Mouse (Mus musculus) macrophage (primary cell): ENCODE results near the gene Bcl2l13. TPM values are rescaled to one million over a fixed set of nuclear protein-coding genes. Genes with fewer than 3 reads are reported as not detected.
A peak's percentile ranks its signal among the peaks of the same experiment; 100 is the strongest.
"Not testable (repeated sequence)": the region's sequence is repeated elsewhere in the genome, so short reads cannot be mapped to it uniquely, and the experiment has no call there.

Experiments used
- H3K27ac ChIP-seq: fragments of 350-480 bp; formaldehyde crosslinking; 2 replicates; pipeline ENCODE4 v1.9.0; 2021
- H3K36me3 ChIP-seq: fragments of 350-480 bp; formaldehyde crosslinking; 2 replicates; pipeline ENCODE4 v1.9.0; 2021; ENCODE audit errors: inconsistent target
- H3K4me3 ChIP-seq: fragments of 350-480 bp; formaldehyde crosslinking; 2 replicates; pipeline ENCODE4 v1.9.0; 2021; ENCODE audit errors: inconsistent target
- H3K79me2 ChIP-seq: fragments of 350-480 bp; formaldehyde crosslinking; 2 replicates; pipeline ENCODE4 v1.9.0; 2021; ENCODE audit errors: inconsistent target
- WGBS: methylation state at CpG from one replicate; pipeline ENCODE4 v1.1.7; 2026; ENCODE audit warnings: inconsistent platforms; ENCODE audit not compliant: missing documents; 5-methylcytosine and 5-hydroxymethylcytosine counted together
- polyA plus RNA-seq: library from polyadenylated mRNA; stranded (reverse); fragments of 250-400 nt; gene quantifications from 3 replicates; pipeline ENCODE4 v1.2.4, GENCODE M21; 2018; ENCODE audit warnings: inconsistent platforms
- total RNA-seq, 78 experiments: library from RNA; depleted of rRNA; stranded (reverse); fragments of 250-400 nt; gene quantifications; 1 replicate in 9 of 78; 2 replicates in 24 of 78; 3 replicates in 43 of 78; 4 replicates in 2 of 78; pipeline ENCODE4 v1.2.4; 2018; ENCODE audit warnings: inconsistent platforms in 56 of 78

Bcl2l13 gene
- 10 to 100 TPM in 24 of 26 experiments, 1 to 10 TPM in 2; 4.4 to 24.1 (median 15.4) TPM for total RNA-seq (2018; cell fraction: chromatin; rRNA removed)
- total RNA-seq (2018; cell fraction: cytosol; rRNA removed) = 10 to 100 TPM; 17.5 to 30.8 (median 23.0) TPM
- total RNA-seq (2018; cell fraction: nucleus; rRNA removed) = 10 to 100 TPM in 24 of 26 experiments, 1 to 10 TPM in 2; 7.4 to 24.5 (median 15.1) TPM
- polyA plus RNA-seq = 12.7 to 31.2 TPM (median 22.5 TPM) in 3 replicates

GRCm38 (mm10) chr6:120835474-120836374, at the start of gene Bcl2l13:
Gene Bcl2l13, plus strand, starts transcription at chr6:120836212.
- 3% methylated on average over 40 of the region's 40 CpGs for WGBS
- H3K27ac ChIP-seq = peak within 1 kb of the TSS; percentile 61

GRCm38 (mm10) chr6:120788068-120788607, 47.9 kb upstream of the Bcl2l13 start:
- WGBS = 30% methylated on average over 5 of the region's 5 CpGs
- H3K27ac ChIP-seq = peak overlapping the region; percentile 70
- no peaks in the 10 kb centered on the region for H3K79me2 ChIP-seq
- H3K4me3 ChIP-seq = no peak overlapping the region
- peaks cover 12% of the 10 kb centered on the region for H3K36me3 ChIP-seq

More at GRCm38 (mm10) chr6:120835474-120836374, at the start of gene Bcl2l13:
- peak within 1 kb of the TSS; percentile 68 for H3K4me3 ChIP-seq
- H3K79me2 ChIP-seq = peaks cover 46% of the 10 kb centered on the region
- no peaks in the 10 kb centered on the region for H3K36me3 ChIP-seq

DNA sequence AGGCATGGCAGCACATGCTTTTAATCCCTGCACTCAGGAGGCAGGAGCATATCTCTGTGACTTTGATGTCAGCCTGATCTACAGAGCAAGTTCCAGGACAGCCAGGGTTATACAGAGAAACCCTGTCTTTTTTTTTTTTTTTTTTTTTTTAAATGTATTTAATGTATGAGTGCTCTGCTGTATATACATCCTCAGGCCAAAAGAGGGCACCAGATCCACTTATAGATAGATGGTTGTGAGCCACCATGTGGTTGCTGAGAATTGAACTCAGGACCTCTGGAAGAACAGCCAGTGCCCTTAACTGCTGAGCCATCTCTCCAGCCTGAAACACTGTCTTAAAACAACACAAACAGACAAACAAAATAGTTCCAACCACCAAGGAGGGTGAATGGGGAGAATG, 47.1 kb upstream of the Bcl2l13 start:
- Histone ChIP-seq H3K4me3 (no peak overlapping the region), H3K79me2 (no peaks in the 10 kb centered on the region), H3K27ac (peak overlapping the region; percentile 70), H3K36me3 (peaks cover 18% of the 10 kb centered on the region)

DNA sequence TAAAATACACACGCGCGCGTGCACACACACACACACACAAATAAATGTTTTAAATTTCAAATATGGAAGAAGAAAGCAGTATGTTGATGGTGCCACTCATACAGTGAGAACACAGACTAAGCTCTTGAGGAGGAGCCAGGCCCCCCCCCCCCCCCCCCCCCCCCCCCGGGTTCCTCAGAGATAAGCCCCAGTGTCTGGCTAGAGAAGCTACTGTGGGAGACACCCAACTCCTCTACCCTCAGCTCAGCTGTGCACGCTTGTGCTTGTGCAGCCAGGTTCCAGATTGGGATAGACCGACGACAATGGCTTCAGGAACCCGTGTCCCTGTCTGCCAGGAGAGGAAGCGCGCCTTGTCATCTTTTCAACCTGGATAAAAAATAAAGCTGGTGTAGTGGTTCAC, 45.9 kb upstream of the Bcl2l13 start:
- H3K36me3 ChIP-seq = peaks cover 31% of the 10 kb centered on the region

GRCm38 (mm10) chr6:120790717-120791116, 45.3 kb upstream of the Bcl2l13 start:
- 88% methylated on average over 5 of the region's 5 CpGs for WGBS
- no peaks in the 10 kb centered on the region; the same call in 1 of the 2 replicates for H3K79me2 ChIP-seq
- no peak overlapping the region for H3K4me3 ChIP-seq
- H3K36me3 ChIP-seq = peaks cover 32% of the 10 kb centered on the region
- no peak overlapping the region for H3K27ac ChIP-seq

More for the DNA sequence above, 45.9 kb upstream of the Bcl2l13 start:
- H3K79me2 ChIP-seq = no peaks in the 10 kb centered on the region; the same call in 1 of the 2 replicates
- H3K4me3 ChIP-seq = no peak overlapping the region
- WGBS = 91% methylated on average over 10 of the region's 11 CpGs
- no peak overlapping the region for H3K27ac ChIP-seq

DNA sequence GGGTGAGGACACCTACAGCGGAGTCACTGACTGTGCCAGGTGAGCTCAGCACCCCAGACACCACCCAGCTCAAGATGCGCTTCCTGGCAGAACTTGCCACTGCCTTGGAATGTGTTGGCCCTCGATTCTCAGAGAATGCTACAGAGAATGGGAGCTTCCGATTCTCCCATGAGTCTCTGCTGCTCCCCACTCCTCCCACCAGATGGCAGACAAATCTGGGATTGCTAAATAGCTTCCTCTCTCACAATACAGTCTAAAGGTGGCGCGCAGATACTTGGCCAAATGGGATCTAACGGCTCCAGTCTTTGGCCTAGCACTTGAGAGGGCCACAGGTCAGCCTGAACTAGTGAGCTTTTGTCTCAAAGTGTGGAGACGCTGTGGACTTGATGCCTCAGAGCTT, 43.1 kb upstream of the Bcl2l13 start:
- H3K36me3 ChIP-seq = peaks cover 51% of the 10 kb centered on the region
- peaks cover 2% of the 10 kb centered on the region; the same call in 1 of the 2 replicates for H3K79me2 ChIP-seq
- H3K27ac ChIP-seq = no peak overlapping the region
- WGBS = 90% methylated on average over 8 of the region's 8 CpGs
- no peak overlapping the region for H3K4me3 ChIP-seq

DNA sequence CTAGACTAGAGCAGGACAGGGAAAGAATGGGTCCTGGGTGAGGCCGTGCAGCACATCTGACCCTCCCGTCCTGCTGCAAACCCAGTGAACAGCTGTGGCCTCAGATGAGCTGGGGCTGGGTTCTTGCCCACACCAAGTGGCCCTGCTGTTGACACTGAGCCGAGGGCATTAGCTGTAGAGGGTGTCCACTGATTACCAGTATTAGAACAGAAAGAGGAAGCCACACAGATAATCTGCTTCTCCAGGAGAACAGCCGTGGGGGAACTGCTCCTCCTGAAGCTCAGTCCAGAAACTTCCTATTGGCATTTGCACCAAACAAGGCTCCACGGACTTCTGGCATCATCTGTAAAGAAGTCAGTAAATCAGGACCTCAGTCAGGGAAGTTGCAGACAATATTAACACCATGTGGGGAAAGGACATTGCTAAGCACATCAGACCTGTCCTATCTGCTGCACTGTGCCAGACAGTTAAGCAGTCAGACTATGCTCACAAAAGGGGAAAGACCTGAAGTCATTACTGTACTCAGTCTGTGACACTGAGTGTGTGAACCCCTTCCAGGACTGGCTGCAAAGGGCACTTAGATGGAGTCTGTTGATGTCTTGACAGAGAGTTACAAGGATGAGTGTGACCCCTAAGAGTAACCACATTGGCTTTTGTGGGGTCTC, 40.5 kb upstream of the Bcl2l13 start:
- H3K36me3 ChIP-seq = peaks cover 76% of the 10 kb centered on the region

DNA sequence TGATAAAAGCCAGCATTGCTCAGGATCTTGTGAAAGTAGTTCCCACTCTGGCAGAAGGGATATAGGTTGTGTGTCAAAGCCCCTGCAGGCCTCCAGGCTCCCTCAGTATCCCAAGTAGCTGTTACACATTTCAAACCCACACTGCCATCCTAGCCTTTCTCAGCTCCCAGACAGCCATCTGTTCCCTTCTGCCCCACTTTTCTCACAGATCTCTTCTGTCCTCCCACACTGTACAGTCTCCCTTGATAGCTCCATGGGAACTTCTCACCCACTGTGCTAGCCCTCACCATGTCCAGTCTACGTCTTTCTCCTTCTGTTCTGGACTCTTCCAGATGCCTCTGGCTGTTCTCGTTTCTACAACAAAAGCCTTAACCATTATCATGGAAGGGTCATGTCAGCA, 39.9 kb upstream of the Bcl2l13 start:
- Histone ChIP-seq H3K79me2 (peaks cover 34% of the 10 kb centered on the region; the same call in 1 of the 2 replicates), H3K36me3 (peaks cover 81% of the 10 kb centered on the region), H3K27ac (peak overlapping the region; percentile 44; the same call in 1 of the 2 replicates), H3K4me3 (no peak overlapping the region)
- WGBS = 93% methylated on average over 2 of the region's 2 CpGs

More for the DNA sequence above, 40.5 kb upstream of the Bcl2l13 start:
- no peak overlapping the region for H3K4me3 ChIP-seq
- 56% methylated on average over 4 of the region's 5 CpGs for WGBS
- peaks cover 28% of the 10 kb centered on the region; the same call in 1 of the 2 replicates for H3K79me2 ChIP-seq
- H3K27ac ChIP-seq = peak overlapping the region; percentile 44

DNA sequence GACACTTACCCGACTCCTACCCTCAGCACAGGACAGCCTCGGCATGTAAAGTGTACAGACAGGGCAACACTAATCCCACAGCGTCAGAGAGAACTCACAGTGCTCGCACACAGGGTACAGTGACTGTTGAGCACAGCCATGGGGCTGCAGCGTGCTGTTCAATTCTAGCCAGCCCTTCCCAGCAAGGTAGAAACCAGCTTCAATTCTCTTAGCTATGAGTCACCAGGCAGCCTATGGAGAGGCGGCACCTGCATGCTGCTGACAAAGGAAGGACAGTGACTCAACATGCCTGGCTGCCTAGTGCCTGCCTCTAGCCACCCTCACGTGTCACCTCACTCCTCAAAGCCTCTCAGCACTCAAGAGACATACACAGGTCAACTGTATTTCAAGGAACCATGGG, 38.0 kb upstream of the Bcl2l13 start:
- Histone ChIP-seq H3K4me3 (no peak overlapping the region), H3K27ac (no peak overlapping the region), H3K36me3 (peaks cover 89% of the 10 kb centered on the region), H3K79me2 (peaks cover 53% of the 10 kb centered on the region)
- WGBS = 91% methylated on average over 7 of the region's 7 CpGs

DNA sequence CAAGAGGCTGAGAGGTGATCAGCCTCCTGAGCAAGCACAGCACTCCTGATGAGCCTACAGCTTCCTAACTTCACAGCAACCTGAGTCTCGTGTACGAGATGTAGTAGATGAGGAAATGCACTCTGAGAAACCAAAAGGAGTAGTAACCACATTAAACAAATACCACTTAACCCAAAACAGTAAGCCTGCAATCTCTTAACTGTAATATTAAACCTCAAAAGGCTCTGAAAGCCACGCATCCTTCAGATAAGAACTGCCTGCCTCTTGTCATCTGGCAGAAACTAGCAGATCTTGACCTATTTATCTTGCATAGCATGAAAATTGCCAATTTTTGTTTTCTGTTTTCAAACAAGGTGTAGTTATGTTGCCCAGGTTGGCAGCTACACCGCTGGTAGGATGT, 37.1 kb upstream of the Bcl2l13 start:
- WGBS = 77% methylated on average over 4 of the region's 4 CpGs
- Histone ChIP-seq H3K27ac (no peak overlapping the region), H3K36me3 (peaks cover 90% of the 10 kb centered on the region), H3K4me3 (no peak overlapping the region), H3K79me2 (peaks cover 62% of the 10 kb centered on the region)

DNA sequence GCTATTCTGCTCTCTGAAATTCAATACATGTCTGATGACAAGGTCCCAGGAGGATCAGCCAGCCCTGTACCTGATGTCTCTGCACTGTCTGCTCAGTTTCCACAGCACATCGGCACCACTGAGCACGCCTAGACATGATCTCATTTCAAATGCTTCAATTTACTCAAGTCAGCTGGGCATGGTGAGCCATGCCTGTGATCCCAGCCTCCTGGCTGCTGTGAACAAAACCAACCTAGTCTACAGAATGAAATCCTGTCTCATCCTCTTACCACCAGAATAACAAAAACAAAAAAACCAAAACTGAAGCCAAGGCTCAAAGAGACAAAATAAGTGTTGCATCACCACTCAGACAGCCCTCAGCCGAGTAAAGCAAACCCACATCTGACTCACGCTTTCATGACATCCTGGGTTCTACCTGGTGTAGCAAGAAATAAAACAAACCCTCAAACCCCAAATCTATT, 36.4 kb upstream of the Bcl2l13 start:
- H3K27ac ChIP-seq = no peak overlapping the region
- H3K36me3 ChIP-seq = peaks cover 90% of the 10 kb centered on the region
- 67% methylated on average over 4 of the region's 4 CpGs for WGBS
- peaks cover 69% of the 10 kb centered on the region for H3K79me2 ChIP-seq
- no peak overlapping the region for H3K4me3 ChIP-seq

DNA sequence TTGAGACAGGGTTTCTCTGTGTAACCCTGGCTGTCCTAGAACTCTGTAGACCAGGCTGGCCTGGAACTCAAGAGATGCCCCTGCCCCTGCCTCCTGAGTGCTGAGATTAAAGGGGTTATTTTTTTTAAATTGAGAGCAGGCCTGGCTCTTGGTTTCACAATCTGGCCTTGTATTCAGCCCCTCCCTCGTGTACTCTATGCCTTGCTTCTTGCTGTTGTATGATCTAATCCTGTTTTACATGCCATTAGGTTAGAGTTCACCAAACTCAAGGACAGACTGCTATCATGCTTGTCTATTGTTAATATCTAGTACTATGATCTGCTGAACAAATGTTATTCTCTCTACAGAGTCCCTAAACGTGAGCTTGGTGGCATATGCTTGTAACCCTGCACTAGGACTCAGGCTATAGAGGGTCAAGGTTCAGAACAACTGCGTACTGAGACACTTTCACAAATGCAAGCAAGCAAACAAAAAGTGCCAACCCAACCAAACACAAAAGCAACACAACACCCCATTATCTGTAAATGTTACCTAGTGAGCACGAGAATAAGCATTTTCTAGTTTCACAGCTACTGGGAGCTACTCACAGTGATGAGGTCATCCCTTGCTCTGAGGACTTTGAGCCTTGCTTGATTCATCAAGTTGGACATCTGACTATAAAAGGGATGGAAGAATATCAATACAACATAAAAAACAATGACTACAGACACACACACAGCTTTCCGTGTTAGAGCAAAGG, 28.8 kb upstream of the Bcl2l13 start:
- Histone ChIP-seq H3K27ac (no peak overlapping the region), H3K36me3 (peaks cover 89% of the 10 kb centered on the region), H3K79me2 (peaks cover 100% of the 10 kb centered on the region), H3K4me3 (no peak overlapping the region)
- 94% methylated on average over 5 of the region's 5 CpGs for WGBS

- WGBS = 91% methylated on average over 4 of the region's 4 CpGs
- Histone ChIP-seq H3K79me2 (peaks cover 97% of the 10 kb centered on the region), H3K27ac (no peak overlapping the region), H3K36me3 (peaks cover 83% of the 10 kb centered on the region), H3K4me3 (no peak overlapping the region)
These were observed 28.3 kb upstream of the Bcl2l13 start for GRCm38 (mm10) chr6:120807738-120808081.

DNA sequence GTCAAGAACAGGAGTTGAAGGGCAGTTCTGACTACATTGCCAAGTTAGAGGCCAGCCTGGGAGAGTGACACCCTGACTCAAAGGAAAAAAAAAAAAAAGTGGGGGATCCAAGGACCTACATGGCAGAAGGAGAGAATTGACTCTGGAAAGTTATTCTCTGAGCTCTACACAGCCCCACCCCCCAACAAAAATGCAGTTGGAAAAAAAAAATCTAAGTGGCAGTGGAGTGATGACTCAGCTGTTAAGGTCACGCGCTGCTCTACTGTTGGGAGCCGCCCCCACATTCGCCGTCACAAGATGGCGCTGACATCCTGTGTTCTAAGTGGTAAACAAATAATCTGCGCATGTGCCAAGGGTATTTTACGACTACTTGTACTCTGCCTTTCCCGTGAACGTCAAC, 24.0 kb upstream of the Bcl2l13 start:
- not testable (repeated sequence) for H3K4me3 ChIP-seq, H3K27ac ChIP-seq
- Histone ChIP-seq H3K36me3 (peaks cover 45% of the 10 kb centered on the region), H3K79me2 (peaks cover 55% of the 10 kb centered on the region)
- 100% methylated on average over 3 of the region's 10 CpGs for WGBS
